Mouse (Mus musculus) gastrocnemius, postnatal 10 days (tissue): Measurements from ENCODE around the gene Yif1b. TPM values are rescaled to one million over a fixed set of nuclear protein-coding genes. Genes with fewer than 3 reads are reported as not detected.

Experiments used
- total RNA-seq, 2 experiments: library from RNA; stranded (reverse); gene quantifications; 2 replicates each; pipeline ENCODE4 v1.2.3; 2021

Yif1b gene
- total RNA-seq, 2 experiments from 2014 or later, result 48.8 to 50.6 TPM

Other genes with a start within 250 kb of the Yif1b start
- gene Ryr1, start 113.2 kb upstream of the Yif1b start, total RNA-seq, result 100 to 1,000 TPM; 715 to 728 TPM
- 1 to 10 TPM in 1 of 2 experiments, under 1 TPM in 1; 0.86 to 1.4 TPM for gene Rasgrp4, start 103.5 kb upstream of the Yif1b start, total RNA-seq
- 10 to 100 TPM; 11.7 to 12.5 TPM for gene Fam98c, start 82.1 kb upstream of the Yif1b start, total RNA-seq
- gene Ggn, start 68.1 kb upstream of the Yif1b start, total RNA-seq, result under 1 TPM; 0.32 to 0.35 TPM
- 1 to 10 TPM; 1.9 to 2.4 TPM for gene Spred3, start 67.9 kb upstream of the Yif1b start, total RNA-seq
- gene Psmd8, start 57.6 kb upstream of the Yif1b start, total RNA-seq, result 100 to 1,000 TPM; 184 to 185 TPM
- under 1 TPM; 0.16 to 0.56 TPM for gene Catsperg1, start 24.3 kb upstream of the Yif1b start, total RNA-seq
- 1 to 10 TPM; 2.9 to 5.0 TPM for gene Kcnk6, start 5.8 kb upstream of the Yif1b start, total RNA-seq
- gene 2200002D01Rik, start 10.1 kb downstream of the Yif1b start, total RNA-seq, result 1 to 10 TPM in 1 of 2 experiments, under 1 TPM in 1; 0.72 to 1.3 TPM
- gene Spint2, start 43.6 kb downstream of the Yif1b start, total RNA-seq, result 1 to 10 TPM; 6.6 to 8.2 TPM
- gene Ppp1r14a, start 51.0 kb downstream of the Yif1b start, total RNA-seq, result 10 to 100 TPM; 11.8 to 13.3 TPM
- 1 to 10 TPM; 3.4 to 3.8 TPM for gene Dpf1, start 65.6 kb downstream of the Yif1b start, total RNA-seq